Mouse (Mus musculus): ENCODE results near the gene Diaph2. TPM values are rescaled to one million over a fixed set of nuclear protein-coding genes. Genes with fewer than 3 reads are reported as not detected.

Gene Diaph2
- polyA plus RNA-seq, 1 experiment from 2014 or later: 5.0 TPM

DNA sequence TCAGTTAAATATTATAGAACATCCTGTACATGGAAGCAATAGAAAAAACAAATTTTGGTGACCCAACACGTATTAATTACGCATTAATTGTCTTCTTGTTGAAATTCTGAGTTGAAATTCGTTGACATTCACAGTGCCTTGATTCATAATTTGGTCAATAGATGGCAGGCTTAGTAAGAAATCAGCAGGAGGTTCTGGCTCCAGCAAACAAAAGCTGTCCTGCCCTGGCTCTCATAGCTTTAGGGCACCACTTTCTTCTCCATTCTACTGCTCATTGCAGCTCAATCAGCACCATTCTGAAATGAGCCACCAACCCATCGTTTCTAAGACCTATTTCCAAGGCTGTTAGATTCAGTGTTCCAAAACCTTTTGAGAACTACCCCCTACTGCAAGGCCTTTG is 225.3 kb downstream of the Diaph2 start:
- Histone ChIP-seq H3K4me3 (ENCODE audit: low read length) (no peak overlapping the region), H3K4me2 (ENCODE audit: low read depth, low read length) (no peak overlapping the region), H3K27ac (ENCODE audit: low read length) (no peak overlapping the region), H3K27me3 (ENCODE audit: control insufficient read depth, insufficient read depth, low read length) (no peaks in the 10 kb centered on the region), H3K9ac (ENCODE audit: low read length) (no peak overlapping the region), H3K9me3 (replicated peaks; ENCODE audit: control insufficient read depth, low read length) (no peaks in the 10 kb centered on the region), H3K4me1 (ENCODE audit: control insufficient read depth, insufficient read depth, low read length) (no peaks in the 10 kb centered on the region), H3K36me3 (ENCODE audit: control insufficient read depth, insufficient read depth) (no peaks in the 10 kb centered on the region)
- WGBS: 59% methylated on average over 4 of the region's 4 CpGs
- no peak for ATAC-seq (replicated peaks; ENCODE audit: extremely low read depth, insufficient read depth, low FRiP score)

GRCm38 (mm10) chrX:130008210-130008609 is 258.7 kb downstream of the Diaph2 start:
- H3K4me2 ChIP-seq (ENCODE audit: low read depth, low read length): no peak overlapping the region
- no peaks in the 10 kb centered on the region for H3K9me3 ChIP-seq (replicated peaks; ENCODE audit: control insufficient read depth, low read length)
- H3K4me1 ChIP-seq (ENCODE audit: control insufficient read depth, insufficient read depth, low read length): no peaks in the 10 kb centered on the region
- ATAC-seq (replicated peaks; ENCODE audit: extremely low read depth, insufficient read depth, low FRiP score): no peak
- H3K4me3 ChIP-seq (ENCODE audit: low read length): no peak overlapping the region
- H3K9ac ChIP-seq (ENCODE audit: low read length): no peak overlapping the region
- H3K36me3 ChIP-seq (ENCODE audit: control insufficient read depth, insufficient read depth): no peaks in the 10 kb centered on the region
- H3K27me3 ChIP-seq (ENCODE audit: control insufficient read depth, insufficient read depth, low read length): no peaks in the 10 kb centered on the region
- H3K27ac ChIP-seq (ENCODE audit: low read length): no peak overlapping the region

- Histone ChIP-seq H3K36me3 (ENCODE audit: control insufficient read depth, insufficient read depth) (no peaks in the 10 kb centered on the region), H3K9ac (ENCODE audit: low read length) (no peak overlapping the region), H3K27me3 (ENCODE audit: control insufficient read depth, insufficient read depth, low read length) (no peaks in the 10 kb centered on the region), H3K4me2 (ENCODE audit: low read depth, low read length) (no peak overlapping the region), H3K9me3 (replicated peaks; ENCODE audit: control insufficient read depth, low read length) (no peaks in the 10 kb centered on the region), H3K27ac (ENCODE audit: low read length) (no peak overlapping the region), H3K4me3 (ENCODE audit: low read length) (no peak overlapping the region), H3K4me1 (ENCODE audit: control insufficient read depth, insufficient read depth, low read length) (no peaks in the 10 kb centered on the region)
- no peak for ATAC-seq (replicated peaks; ENCODE audit: extremely low read depth, insufficient read depth, low FRiP score)
- 55% methylated on average over 1 of the region's 1 CpGs for WGBS
Measured at GRCm38 (mm10) chrX:130019735-130020134, 270.2 kb downstream of the Diaph2 start.

DNA sequence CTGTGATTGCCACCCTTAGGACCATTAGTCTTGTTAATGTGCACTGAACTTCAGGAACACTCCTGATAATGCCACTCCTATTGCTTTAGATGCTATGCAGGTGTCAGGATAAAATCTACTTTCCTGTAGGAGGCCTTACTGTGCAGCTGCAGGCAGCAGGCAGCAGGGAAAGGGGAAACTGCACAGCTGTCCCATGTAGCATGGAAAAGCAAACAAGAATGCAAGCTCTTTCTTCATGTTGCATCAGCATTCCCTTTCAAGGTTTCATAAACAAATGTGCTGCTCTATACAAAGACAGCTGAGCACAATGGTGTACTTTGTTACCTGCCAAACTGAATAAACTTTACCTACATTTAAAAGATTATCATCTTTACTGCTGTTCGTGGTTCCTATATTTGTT is 295.0 kb downstream of the Diaph2 start:
- Histone ChIP-seq H3K4me1 (ENCODE audit: control insufficient read depth, insufficient read depth, low read length) (no peaks in the 10 kb centered on the region), H3K4me2 (ENCODE audit: low read depth, low read length) (no peak overlapping the region), H3K4me3 (ENCODE audit: low read length) (no peak overlapping the region), H3K27ac (ENCODE audit: low read length) (no peak overlapping the region), H3K9ac (ENCODE audit: low read length) (no peak overlapping the region), H3K27me3 (ENCODE audit: control insufficient read depth, insufficient read depth, low read length) (no peaks in the 10 kb centered on the region), H3K36me3 (ENCODE audit: control insufficient read depth, insufficient read depth) (no peaks in the 10 kb centered on the region), H3K9me3 (replicated peaks; ENCODE audit: control insufficient read depth, low read length) (no peaks in the 10 kb centered on the region)
- WGBS: 68% methylated on average over 1 of the region's 1 CpGs
- no peak for ATAC-seq (replicated peaks; ENCODE audit: extremely low read depth, insufficient read depth, low FRiP score)

GRCm38 (mm10) chrX:130149216-130149615 is 399.7 kb downstream of the Diaph2 start:
- H3K9ac ChIP-seq (ENCODE audit: low read length): no peak overlapping the region
- H3K36me3 ChIP-seq (ENCODE audit: control insufficient read depth, insufficient read depth): no peaks in the 10 kb centered on the region
- H3K4me3 ChIP-seq (ENCODE audit: low read length): no peak overlapping the region
- no peaks in the 10 kb centered on the region for H3K4me1 ChIP-seq (ENCODE audit: control insufficient read depth, insufficient read depth, low read length)
- no peaks in the 10 kb centered on the region for H3K27me3 ChIP-seq (ENCODE audit: control insufficient read depth, insufficient read depth, low read length)
- ATAC-seq (replicated peaks; ENCODE audit: extremely low read depth, insufficient read depth, low FRiP score): no peak
- no peak overlapping the region for H3K4me2 ChIP-seq (ENCODE audit: low read depth, low read length)
- no peak overlapping the region for H3K27ac ChIP-seq (ENCODE audit: low read length)
- H3K9me3 ChIP-seq (replicated peaks; ENCODE audit: control insufficient read depth, low read length): no peaks in the 10 kb centered on the region

- Histone ChIP-seq H3K9me3 (replicated peaks; ENCODE audit: control insufficient read depth, low read length) (no peaks in the 10 kb centered on the region), H3K36me3 (ENCODE audit: control insufficient read depth, insufficient read depth) (no peaks in the 10 kb centered on the region), H3K4me2 (ENCODE audit: low read depth, low read length) (no peak overlapping the region), H3K9ac (ENCODE audit: low read length) (no peak overlapping the region), H3K4me1 (ENCODE audit: control insufficient read depth, insufficient read depth, low read length) (no peaks in the 10 kb centered on the region), H3K4me3 (ENCODE audit: low read length) (no peak overlapping the region), H3K27me3 (ENCODE audit: control insufficient read depth, insufficient read depth, low read length) (no peaks in the 10 kb centered on the region), H3K27ac (ENCODE audit: low read length) (no peak overlapping the region)
- ATAC-seq (replicated peaks; ENCODE audit: extremely low read depth, insufficient read depth, low FRiP score): no peak
- 71% methylated on average over 1 of the region's 1 CpGs for WGBS
Measured at GRCm38 (mm10) chrX:130152164-130152563, 402.6 kb downstream of the Diaph2 start.

GRCm38 (mm10) chrX:130173126-130173525 is 423.6 kb downstream of the Diaph2 start:
- H3K36me3 ChIP-seq (ENCODE audit: control insufficient read depth, insufficient read depth): no peaks in the 10 kb centered on the region

DNA sequence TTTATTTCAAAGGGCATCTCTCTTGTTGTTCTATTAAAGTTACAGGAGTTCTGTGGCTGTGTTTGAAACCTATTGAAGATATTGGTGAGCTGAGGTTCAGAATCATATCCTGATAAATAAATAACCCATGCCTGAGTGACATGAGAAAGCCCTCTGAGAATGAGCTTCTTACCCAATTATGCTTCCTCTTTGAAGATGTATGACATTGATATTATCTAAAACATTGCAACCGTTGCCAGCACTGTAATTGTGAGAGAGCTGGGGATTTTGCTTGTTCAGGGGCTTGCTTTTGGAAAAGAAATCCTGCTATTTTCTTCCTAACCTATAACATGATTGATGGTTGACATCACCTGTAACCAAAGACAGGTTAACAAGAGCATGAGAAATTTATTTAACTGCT is 438.3 kb downstream of the Diaph2 start:
- no peak overlapping the region for H3K9ac ChIP-seq (ENCODE audit: low read length)
- no peak for ATAC-seq (replicated peaks; ENCODE audit: extremely low read depth, insufficient read depth, low FRiP score)
- no peaks in the 10 kb centered on the region for H3K36me3 ChIP-seq (ENCODE audit: control insufficient read depth, insufficient read depth)
- H3K9me3 ChIP-seq (replicated peaks; ENCODE audit: control insufficient read depth, low read length): no peaks in the 10 kb centered on the region
- H3K27ac ChIP-seq (ENCODE audit: low read length): no peak overlapping the region
- 60% methylated on average over 1 of the region's 1 CpGs for WGBS
- H3K4me3 ChIP-seq (ENCODE audit: low read length): no peak overlapping the region
- no peaks in the 10 kb centered on the region for H3K4me1 ChIP-seq (ENCODE audit: control insufficient read depth, insufficient read depth, low read length)
- no peaks in the 10 kb centered on the region for H3K27me3 ChIP-seq (ENCODE audit: control insufficient read depth, insufficient read depth, low read length)
- no peak overlapping the region for H3K4me2 ChIP-seq (ENCODE audit: low read depth, low read length)

More at GRCm38 (mm10) chrX:130173126-130173525, 423.6 kb downstream of the Diaph2 start:
- no peak overlapping the region for H3K9ac ChIP-seq (ENCODE audit: low read length)
- WGBS: 54% methylated on average over 2 of the region's 2 CpGs
- no peaks in the 10 kb centered on the region for H3K9me3 ChIP-seq (replicated peaks; ENCODE audit: control insufficient read depth, low read length)
- no peaks in the 10 kb centered on the region for H3K27me3 ChIP-seq (ENCODE audit: control insufficient read depth, insufficient read depth, low read length)
- H3K4me2 ChIP-seq (ENCODE audit: low read depth, low read length): no peak overlapping the region
- no peak for ATAC-seq (replicated peaks; ENCODE audit: extremely low read depth, insufficient read depth, low FRiP score)
- no peaks in the 10 kb centered on the region for H3K4me1 ChIP-seq (ENCODE audit: control insufficient read depth, insufficient read depth, low read length)
- no peak overlapping the region for H3K4me3 ChIP-seq (ENCODE audit: low read length)
- no peak overlapping the region for H3K27ac ChIP-seq (ENCODE audit: low read length)

DNA sequence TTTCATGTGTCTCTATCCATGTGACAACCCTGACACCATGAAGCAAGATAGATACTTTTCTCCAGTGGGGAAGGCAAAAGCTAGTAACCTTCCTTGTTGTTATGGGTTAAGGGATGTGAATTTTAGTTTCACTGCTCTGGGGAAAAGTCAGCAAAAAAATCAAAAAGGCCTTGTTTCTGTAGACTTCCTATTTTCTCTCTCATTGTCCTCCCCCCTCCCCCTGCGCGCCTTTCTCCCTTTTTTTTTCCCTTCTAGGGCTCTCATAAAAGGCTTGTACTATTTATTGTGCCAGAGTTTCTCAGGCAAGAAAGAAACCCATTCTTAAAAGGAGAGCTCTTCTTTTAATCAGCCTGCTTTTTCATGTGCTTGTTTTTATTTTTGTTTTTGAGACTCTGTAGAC is 438.9 kb downstream of the Diaph2 start:
- Histone ChIP-seq H3K27me3 (ENCODE audit: control insufficient read depth, insufficient read depth, low read length) (no peaks in the 10 kb centered on the region), H3K9ac (ENCODE audit: low read length) (no peak overlapping the region), H3K27ac (ENCODE audit: low read length) (no peak overlapping the region), H3K4me2 (ENCODE audit: low read depth, low read length) (no peak overlapping the region), H3K36me3 (ENCODE audit: control insufficient read depth, insufficient read depth) (no peaks in the 10 kb centered on the region), H3K9me3 (replicated peaks; ENCODE audit: control insufficient read depth, low read length) (no peaks in the 10 kb centered on the region), H3K4me3 (ENCODE audit: low read length) (no peak overlapping the region), H3K4me1 (ENCODE audit: control insufficient read depth, insufficient read depth, low read length) (no peaks in the 10 kb centered on the region)
- WGBS: 83% methylated on average over 2 of the region's 2 CpGs
- ATAC-seq (replicated peaks; ENCODE audit: extremely low read depth, insufficient read depth, low FRiP score): no peak

DNA sequence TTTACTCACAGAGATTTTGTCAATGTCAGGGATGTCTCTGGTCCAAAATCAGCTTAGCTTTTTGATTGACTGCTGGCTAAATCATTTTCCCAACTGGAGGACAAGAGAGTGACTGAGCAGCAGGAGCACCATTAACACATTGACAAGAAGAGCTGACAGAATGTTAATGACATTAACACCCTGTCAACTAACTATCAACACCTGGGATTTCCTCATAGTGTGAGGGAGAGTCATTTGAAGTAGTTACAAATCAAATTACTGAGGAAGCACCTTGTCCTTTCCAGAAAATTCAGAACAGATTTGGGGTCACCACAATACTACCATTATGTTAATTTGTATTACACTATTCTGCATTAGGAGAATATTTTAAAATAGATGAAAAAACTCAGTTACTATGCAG is 439.7 kb downstream of the Diaph2 start:
- H3K4me2 ChIP-seq (ENCODE audit: low read depth, low read length): no peak overlapping the region
- no peak for ATAC-seq (replicated peaks; ENCODE audit: extremely low read depth, insufficient read depth, low FRiP score)
- no peak overlapping the region for H3K9ac ChIP-seq (ENCODE audit: low read length)
- H3K36me3 ChIP-seq (ENCODE audit: control insufficient read depth, insufficient read depth): no peaks in the 10 kb centered on the region
- H3K27me3 ChIP-seq (ENCODE audit: control insufficient read depth, insufficient read depth, low read length): no peaks in the 10 kb centered on the region
- no peaks in the 10 kb centered on the region for H3K4me1 ChIP-seq (ENCODE audit: control insufficient read depth, insufficient read depth, low read length)
- H3K9me3 ChIP-seq (replicated peaks; ENCODE audit: control insufficient read depth, low read length): no peaks in the 10 kb centered on the region
- no peak overlapping the region for H3K27ac ChIP-seq (ENCODE audit: low read length)
- no peak overlapping the region for H3K4me3 ChIP-seq (ENCODE audit: low read length)
